Mouse (Mus musculus) testis, adult 2 months (tissue): ENCODE results near the gene Rrm1. TPM values are rescaled to one million over a fixed set of nuclear protein-coding genes. Genes with fewer than 3 reads are reported as not detected.
"Not testable (repeated sequence)": the region's sequence is repeated elsewhere in the genome, so short reads cannot be mapped to it uniquely, and the experiment has no call there.

Experiments
- H3K27ac ChIP-seq: fragments of 200-500 bp; 2 replicates; pipeline ENCODE4 v1.5.1; 2012; ENCODE audit warnings: low read depth, low read length; ENCODE audit not compliant: control insufficient read depth, insufficient read depth
- H3K27me3 ChIP-seq: fragments of 200-500 bp; 2 replicates; pipeline ENCODE4 v1.6.1; 2012; ENCODE audit warnings: mild to moderate bottlenecking, low read length, moderate library complexity; ENCODE audit not compliant: control insufficient read depth, insufficient read depth
- H3K36me3 ChIP-seq: fragments of 200-500 bp; 2 replicates; pipeline ENCODE4 v1.6.1; 2012; ENCODE audit warnings: mild to moderate bottlenecking, low read length; ENCODE audit not compliant: control insufficient read depth, insufficient read depth
- H3K4me1 ChIP-seq: fragments of 200-500 bp; 2 replicates; pipeline ENCODE4 v1.6.1; 2012; ENCODE audit warnings: low read length; ENCODE audit not compliant: control insufficient read depth, insufficient read depth
- H3K4me3 ChIP-seq: fragments of 200-500 bp; 2 replicates; pipeline ENCODE4 v1.5.1; 2012; ENCODE audit warnings: low read depth, mild to moderate bottlenecking, low read length, moderate library complexity, mixed read lengths; ENCODE audit not compliant: control insufficient read depth
- CTCF ChIP-seq: fragments of 200-500 bp; IDR thresholded peaks from 2 replicates; pipeline ENCODE4 v1.5.1; 2012; ENCODE audit warnings: low read depth, mild to moderate bottlenecking, inconsistent platforms, low read length, moderate library complexity; ENCODE audit not compliant: control insufficient read depth, insufficient read depth, insufficient replicate concordance
- POLR2A ChIP-seq: fragments of 200-500 bp; IDR thresholded peaks from 2 replicates; pipeline ENCODE4 v1.6.1; 2012; ENCODE audit warnings: low read depth, mild to moderate bottlenecking, inconsistent platforms, low read length, moderate library complexity; ENCODE audit not compliant: control insufficient read depth
- polyA plus RNA-seq: library from polyadenylated mRNA; depleted of rRNA; stranded (reverse); fragments of >200 nt; gene quantifications from 2 replicates; pipeline ENCODE4 v1.2.3, GENCODE M21; 2012; rRNA removed

The Rrm1 gene
- 18.8 and 27.6 TPM in 2 replicates for polyA plus RNA-seq

DNA sequence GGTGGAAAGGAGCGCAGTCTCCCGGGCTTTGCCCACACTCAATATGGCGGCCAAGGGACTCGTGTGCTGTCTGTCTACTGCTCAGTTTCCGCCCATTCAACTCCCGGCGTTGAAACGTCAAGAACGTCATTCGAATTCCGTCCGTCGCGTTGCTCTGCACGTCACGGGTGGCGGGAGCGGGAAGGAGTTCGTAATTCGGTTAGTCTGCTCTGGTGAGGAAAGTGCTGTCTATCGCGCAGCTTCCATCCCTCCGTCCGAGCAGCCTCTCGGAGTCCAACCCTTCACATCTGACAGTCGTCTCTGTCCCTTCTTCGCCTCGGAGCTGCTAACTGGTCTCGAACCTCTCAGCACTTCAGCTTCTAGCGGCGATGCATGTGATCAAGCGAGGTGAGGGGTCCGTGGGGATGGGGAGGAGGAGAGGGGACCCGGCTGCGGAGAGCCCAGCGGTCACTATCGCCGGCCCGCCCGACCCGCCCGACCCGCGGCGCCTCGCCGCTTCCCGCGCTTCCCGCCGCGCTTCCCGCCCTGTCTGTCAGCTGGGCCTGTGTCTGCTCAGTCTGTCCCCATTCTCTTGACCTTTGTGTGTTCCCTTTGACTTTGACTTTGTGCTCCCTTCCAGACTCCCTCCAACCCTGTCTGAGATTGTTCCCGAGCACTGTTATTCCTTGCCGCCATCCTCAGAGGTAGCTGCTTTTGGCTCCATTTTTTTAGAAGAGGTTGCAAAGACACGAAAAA is at the start of gene Rrm1:
Gene Rrm1 (plus strand): TSS at position 39 of the 735 bp plus-strand sequence.
- H3K27ac ChIP-seq = peak within 1 kb of the TSS; percentile 80
- peak within 1 kb of the TSS; percentile 92 for H3K4me3 ChIP-seq
- no peaks in the 10 kb centered on the region for H3K36me3 ChIP-seq
- H3K27me3 ChIP-seq = no peaks in the 10 kb centered on the region
- peaks cover 2% of the 10 kb centered on the region; the same call in 1 of the 2 replicates for H3K4me1 ChIP-seq
- peak; percentile 94 for TF ChIP-seq POLR2A
- TF ChIP-seq CTCF = peak; percentile 7; the same call in 1 of the 2 replicates

DNA sequence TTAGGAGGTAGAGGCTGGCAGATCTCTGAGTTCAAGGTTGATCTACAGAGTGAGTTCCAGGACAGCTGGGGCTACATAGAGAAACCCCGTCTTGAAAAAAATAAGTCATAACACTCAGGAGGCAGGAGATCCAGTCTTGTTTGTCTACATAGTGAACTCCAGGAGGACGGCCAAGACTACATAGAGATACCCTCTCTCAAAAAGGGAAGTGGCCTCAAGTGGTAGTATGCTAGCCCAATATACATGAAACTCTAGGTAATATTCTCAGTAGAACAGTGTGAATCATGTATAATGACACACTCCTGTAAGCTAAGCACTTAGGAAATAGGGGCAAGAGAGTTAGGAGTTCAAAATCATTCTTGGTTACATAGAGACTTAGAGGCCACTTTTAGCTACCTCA is 47.6 kb upstream of the Rrm1 start:
- no peaks in the 10 kb centered on the region for H3K4me1 ChIP-seq
- H3K27ac ChIP-seq = no peak overlapping the region
- no peak for TF ChIP-seq POLR2A
- TF ChIP-seq CTCF = no peak
- no peak overlapping the region for H3K4me3 ChIP-seq
- no peaks in the 10 kb centered on the region for H3K27me3 ChIP-seq
- no peaks in the 10 kb centered on the region for H3K36me3 ChIP-seq

DNA sequence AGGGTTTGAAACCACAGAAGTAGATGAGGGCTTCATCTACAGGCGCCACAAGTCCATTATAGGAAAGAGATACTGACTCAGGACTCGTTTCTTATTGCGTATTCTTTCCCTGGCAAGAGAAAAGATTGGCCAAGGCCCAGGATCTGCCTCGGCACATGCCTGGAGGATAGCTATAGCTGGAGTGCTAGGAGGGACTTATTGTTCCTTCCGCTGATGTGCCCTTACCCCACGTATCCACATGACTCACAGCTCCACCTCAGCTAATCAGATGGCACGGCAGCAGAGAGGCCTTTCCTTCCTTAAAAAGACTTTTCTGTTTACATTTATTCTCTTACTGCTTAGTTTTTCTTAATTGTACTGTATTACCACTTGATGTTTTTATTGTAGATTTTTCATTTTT is 45.6 kb upstream of the Rrm1 start:
- Histone ChIP-seq H3K4me1 (no peaks in the 10 kb centered on the region), H3K27me3 (no peaks in the 10 kb centered on the region), H3K36me3 (no peaks in the 10 kb centered on the region), H3K27ac (no peak overlapping the region), H3K4me3 (no peak overlapping the region)
- TF ChIP-seq POLR2A (no peak), CTCF (no peak)

- TF ChIP-seq CTCF = no peak
- TF ChIP-seq POLR2A = no peak
- H3K27ac ChIP-seq = peak overlapping the region; percentile 49
- H3K36me3 ChIP-seq = no peaks in the 10 kb centered on the region
- H3K4me3 ChIP-seq = no peak overlapping the region
- H3K4me1 ChIP-seq = no peaks in the 10 kb centered on the region
- H3K27me3 ChIP-seq = no peaks in the 10 kb centered on the region
Measured at GRCm38 (mm10) chr7:102396331-102396730, 45.2 kb upstream of the Rrm1 start.

- no peak overlapping the region for H3K27ac ChIP-seq
- TF ChIP-seq CTCF (no peak), POLR2A (no peak)
Measured at GRCm38 (mm10) chr7:102399180-102399731, 42.2 kb upstream of the Rrm1 start.

DNA sequence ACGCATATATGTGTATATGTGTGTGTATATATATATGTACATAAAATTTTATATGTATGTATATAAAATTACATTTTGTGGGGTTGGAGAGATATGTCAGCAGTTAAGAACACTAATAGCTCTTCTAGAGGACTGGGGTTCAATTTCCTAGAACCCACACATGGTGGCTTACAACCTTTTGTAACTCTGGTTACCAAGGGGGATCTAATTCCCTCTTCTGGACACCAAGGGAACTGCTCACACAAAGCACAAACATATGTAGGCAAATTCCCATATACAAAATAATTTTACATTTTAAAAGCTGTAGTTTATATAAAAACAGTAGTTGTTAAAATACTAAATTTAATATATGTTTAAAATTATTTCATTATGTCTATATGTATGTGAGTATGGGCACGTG is 37.4 kb upstream of the Rrm1 start:
- H3K27me3 ChIP-seq = no peaks in the 10 kb centered on the region
- TF ChIP-seq POLR2A (no peak), CTCF (no peak)
- no peak overlapping the region for H3K27ac ChIP-seq
- H3K36me3 ChIP-seq = no peaks in the 10 kb centered on the region
- H3K4me1 ChIP-seq = no peaks in the 10 kb centered on the region
- H3K4me3 ChIP-seq = no peak overlapping the region

More at GRCm38 (mm10) chr7:102399180-102399731, 42.2 kb upstream of the Rrm1 start:
- Histone ChIP-seq H3K4me3 (no peak overlapping the region), H3K27me3 (no peaks in the 10 kb centered on the region), H3K36me3 (no peaks in the 10 kb centered on the region), H3K4me1 (no peaks in the 10 kb centered on the region)

DNA sequence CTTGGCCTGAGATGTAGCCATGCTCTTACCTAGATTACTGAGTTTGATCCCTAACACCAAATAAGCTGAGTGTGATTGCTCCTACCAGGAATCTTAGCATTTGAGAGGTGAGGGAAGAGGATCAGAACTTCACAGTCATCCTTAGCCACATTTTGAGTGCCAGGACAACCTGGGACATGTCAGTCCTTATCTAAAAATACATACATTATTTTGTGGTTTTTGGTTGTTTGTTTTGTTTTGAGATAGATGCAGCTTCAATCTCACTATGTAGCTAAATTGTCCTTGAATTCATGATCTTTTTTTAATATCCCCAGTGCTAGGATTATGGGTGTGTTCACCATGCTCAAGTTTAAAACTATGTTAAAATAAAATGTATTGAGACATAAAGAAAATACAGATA is 34.1 kb upstream of the Rrm1 start:
- H3K4me3 ChIP-seq = no peak overlapping the region
- no peaks in the 10 kb centered on the region for H3K27me3 ChIP-seq
- no peak for TF ChIP-seq POLR2A
- TF ChIP-seq CTCF = no peak
- H3K4me1 ChIP-seq = no peaks in the 10 kb centered on the region
- no peak overlapping the region for H3K27ac ChIP-seq
- no peaks in the 10 kb centered on the region; the same call in 1 of the 2 replicates for H3K36me3 ChIP-seq

DNA sequence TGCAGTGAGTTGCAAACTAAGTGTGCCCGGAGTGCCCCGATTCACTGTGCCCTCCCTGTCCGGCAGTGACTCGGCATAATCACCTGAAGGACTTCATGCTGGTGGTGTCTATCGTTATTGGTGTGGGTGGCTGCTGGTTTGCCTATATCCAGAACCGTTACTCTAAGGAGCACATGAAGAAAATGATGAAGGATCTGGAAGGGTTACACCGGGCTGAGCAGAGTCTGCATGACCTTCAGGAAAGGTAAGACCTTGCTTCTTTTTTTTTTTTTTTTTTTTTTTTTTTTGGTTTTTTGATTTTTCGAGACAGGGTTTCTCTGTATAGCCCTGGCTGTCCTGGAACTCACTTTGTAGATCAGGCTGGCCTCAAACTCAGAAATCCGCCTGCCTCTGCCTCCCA is 26.2 kb upstream of the Rrm1 start:
- H3K27ac ChIP-seq, H3K4me3 ChIP-seq, H3K27me3 ChIP-seq, H3K4me1 ChIP-seq, H3K36me3 ChIP-seq: not testable (repeated sequence)
